Mouse (Mus musculus) megakaryocyte, embryonic 14.5 days (primary cell): Measurements from ENCODE around the gene Cadm1.

Source experiments
- FLI1 ChIP-seq: IDR thresholded peaks from 2 replicates; pipeline ENCODE4 v1.6.1; 2012; ENCODE audit warnings: low read length, inconsistent platforms, mixed read lengths
- GATA1 ChIP-seq: IDR thresholded peaks from 3 replicates; pipeline ENCODE4 v1.6.1; 2012; ENCODE audit warnings: mixed read lengths, low read length, inconsistent platforms, borderline replicate concordance

DNA sequence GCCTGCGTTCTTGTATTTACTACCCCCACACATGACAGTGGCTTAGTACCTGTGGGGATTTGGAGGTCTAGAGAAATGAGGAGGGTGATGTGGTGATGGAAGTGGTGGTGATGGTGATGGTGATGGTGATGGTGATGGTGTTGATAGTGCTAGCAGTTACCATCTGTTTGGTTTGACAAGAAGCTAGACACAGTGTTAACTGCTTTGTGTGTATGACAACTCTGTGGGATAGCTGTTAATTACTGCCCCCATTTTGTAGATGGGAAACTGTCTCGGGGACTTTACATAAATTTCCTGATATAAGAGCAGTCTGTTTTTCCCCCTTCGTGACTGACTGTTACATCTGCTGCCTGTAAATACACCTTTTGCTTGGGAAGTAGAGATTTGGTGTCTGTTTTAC, 256.7 kb downstream of the Cadm1 start:
- TF ChIP-seq GATA1 (no peak), FLI1 (no peak)
